Mouse (Mus musculus) Patski (cell line): ENCODE data around the gene Nr4a1. TPM values are rescaled to one million over a fixed set of nuclear protein-coding genes. Genes with fewer than 3 reads are reported as not detected.

ENCODE experiments used
- ATAC-seq: fragments of 100-300 bp; one replicate; pipeline ENCODE4 v1.8.0; 2021
- CTCF ChIA-PET: fragments of 350-600 bp; sonication (Branson Sonifier 250); formaldehyde crosslinking; loops from one replicate; lab custom pipeline; 2022; ENCODE audit warnings: inconsistent platforms; lab: Charles Lee
- POLR2A ChIA-PET: fragments of 350-600 bp; sonication (Branson Sonifier 250); formaldehyde crosslinking; loops from one replicate; lab custom pipeline; 2022; ENCODE audit warnings: antibody characterized with exemption, inconsistent platforms; lab: Charles Lee
- DNase-seq: peaks from one replicate; pipeline ENCODE4 v3.0.0-alpha.2; 2011; ENCODE audit warnings: low read depth, low spot score
- H3K27me3 ChIP-seq: fragments of 371-371 bp; one replicate; pipeline ENCODE4 v1.5.1; 2021
- CTCF ChIP-seq: fragments of 100-300 bp; IDR thresholded peaks from one replicate; pipeline ENCODE4 v1.5.1; 2021
- in situ Hi-C: fragments of 300-500 bp; cut with MboI; formaldehyde crosslinking; loops from 3 replicates; pipeline ENCODE4 v1.11.1; 2018; ENCODE audit warnings: low pct_unique_long_range_greater_than_20kb, mixed read lengths
- polyA plus RNA-seq: library from polyadenylated mRNA; unstranded; gene quantifications from one replicate; pipeline ENCODE4 v1.2.3, GENCODE M21; 2021

Nr4a1 gene
- 2.2 TPM for polyA plus RNA-seq

GRCm38 (mm10) chr15:101253886-101254795 is at the start of gene Nr4a1:
Gene Nr4a1, plus strand, starts transcription at chr15:101254269.
- no peak for DNase-seq
- in situ Hi-C loops = no loop called here
- TF ChIP-seq CTCF = no peak
- ATAC-seq = peak; percentile 37
- POLR2A ChIA-PET = interaction anchor here (0.6 to 1.3 kb wide), 2 partner anchors 9 to 13 kb away, joined by 3 read pairs; no protein-coding TSS in a partner anchor
- CTCF ChIA-PET = interaction anchor here (0.7 to 0.9 kb wide), 2 partner anchors 12 to 29 kb away, joined by 3 read pairs; no protein-coding TSS in a partner anchor
- no peaks in the 10 kb centered on the region for H3K27me3 ChIP-seq

- no peaks in the 10 kb centered on the region for H3K27me3 ChIP-seq
- in situ Hi-C loops = no loop called here
- TF ChIP-seq CTCF = no peak
- POLR2A ChIA-PET = no interaction called here
- CTCF ChIA-PET = no interaction called here
- no peak for DNase-seq
- no peak for ATAC-seq
These were observed 49.3 kb upstream of the Nr4a1 start for GRCm38 (mm10) chr15:101204781-101205180.

GRCm38 (mm10) chr15:101210228-101210627 is 43.8 kb upstream of the Nr4a1 start:
- ChIA-PET CTCF (interaction anchor here (0.6 to 4.1 kb wide), 6 partner anchors 9 to 27 kb away, joined by 3 to 28 read pairs (median 7); no protein-coding TSS in a partner anchor), POLR2A (no interaction called here)
- in situ Hi-C loops = no loop called here
- DNase-seq = no peak
- H3K27me3 ChIP-seq = no peaks in the 10 kb centered on the region
- TF ChIP-seq CTCF = peak; percentile 85
- ATAC-seq = no peak

- no peak for TF ChIP-seq CTCF
- ChIA-PET POLR2A (no interaction called here), CTCF (interaction anchor here (0.6 to 4.1 kb wide), 6 partner anchors 8 to 26 kb away, joined by 3 to 28 read pairs (median 7); no protein-coding TSS in a partner anchor)
- no peak for ATAC-seq
- in situ Hi-C loops = no loop called here
- H3K27me3 ChIP-seq = no peaks in the 10 kb centered on the region
- no peak for DNase-seq
These were observed 43.0 kb upstream of the Nr4a1 start for GRCm38 (mm10) chr15:101210998-101211613.

GRCm38 (mm10) chr15:101212435-101212834 is 41.6 kb upstream of the Nr4a1 start:
- ATAC-seq (peak; percentile 46), DNase-seq (no peak)
- POLR2A ChIA-PET = interaction anchor here (0.5 to 0.8 kb wide), 2 partner anchors 10 to 23 kb away, joined by 3 to 5 read pairs; no protein-coding TSS in a partner anchor
- H3K27me3 ChIP-seq = no peaks in the 10 kb centered on the region
- TF ChIP-seq CTCF = no peak
- in situ Hi-C loops = no loop called here
- CTCF ChIA-PET = interaction anchor here (0.7 to 1.3 kb wide), 3 partner anchors 9 to 28 kb away, joined by 3 to 7 read pairs (median 4); no protein-coding TSS in a partner anchor

- POLR2A ChIA-PET = no interaction called here
- TF ChIP-seq CTCF = no peak
- no peak for ATAC-seq
- no peaks in the 10 kb centered on the region for H3K27me3 ChIP-seq
- in situ Hi-C loops = no loop called here
- no peak for DNase-seq
- CTCF ChIA-PET = interaction anchor here (1.0 to 1.2 kb wide), 2 partner anchors 19 to 22 kb away, joined by 3 read pairs; no protein-coding TSS in a partner anchor
These were observed 38.9 kb upstream of the Nr4a1 start for GRCm38 (mm10) chr15:101215136-101215535.

GRCm38 (mm10) chr15:101216036-101216435 is 38.0 kb upstream of the Nr4a1 start:
- DNase-seq (no peak), ATAC-seq (no peak)
- in situ Hi-C loops = no loop called here
- TF ChIP-seq CTCF = no peak
- CTCF ChIA-PET = interaction anchor here (0.7 to 1.6 kb wide), 3 partner anchors 22 to 68 kb away, joined by 3 to 4 read pairs (median 4); no protein-coding TSS in a partner anchor
- no peaks in the 10 kb centered on the region for H3K27me3 ChIP-seq
- POLR2A ChIA-PET = no interaction called here

GRCm38 (mm10) chr15:101220905-101221297 is 33.2 kb upstream of the Nr4a1 start:
- ATAC-seq (no peak), DNase-seq (no peak)
- H3K27me3 ChIP-seq = no peaks in the 10 kb centered on the region
- ChIA-PET CTCF (interaction anchor here (0.8 to 8.2 kb wide), 14 partner anchors 8 to 94 kb away, joined by 3 to 92 read pairs (median 6); partner anchors contain the start of gene Atg101), POLR2A (interaction anchor here (1.5 to 3.8 kb wide), 2 partner anchors 16 to 62 kb away, joined by 8 to 29 read pairs; partner anchors contain the start of gene Atg101)
- in situ Hi-C loops = no loop called here
- no peak for TF ChIP-seq CTCF

- DNase-seq (peak; percentile 71), ATAC-seq (peak; percentile 61)
- CTCF ChIA-PET = interaction anchor here (0.7 to 8.2 kb wide), 17 partner anchors 9 to 93 kb away, joined by 3 to 92 read pairs (median 5); partner anchors contain the start of gene Atg101
- TF ChIP-seq CTCF = no peak
- no peaks in the 10 kb centered on the region for H3K27me3 ChIP-seq
- POLR2A ChIA-PET = interaction anchor here (0.6 to 3.8 kb wide), 5 partner anchors 8 to 62 kb away, joined by 4 to 29 read pairs (median 5); partner anchors contain the start of gene Atg101
- in situ Hi-C loops = no loop called here
These were observed 32.6 kb upstream of the Nr4a1 start for GRCm38 (mm10) chr15:101221298-101222104.
